Mouse (Mus musculus) ES-Bruce4 (cell line): ENCODE measurements around the gene Fam205c. TPM values are rescaled to one million over a fixed set of nuclear protein-coding genes. Genes with fewer than 3 reads are reported as not detected.

Experiments
- H3K27ac ChIP-seq: 2 replicates; pipeline ENCODE4 v1.5.1; 2012; ENCODE audit warnings: low read length, inconsistent platforms; ENCODE audit not compliant: insufficient read depth
- H3K27me3 ChIP-seq: 2 replicates; pipeline ENCODE4 v1.6.1; 2012; ENCODE audit warnings: mild to moderate bottlenecking, low read length, inconsistent platforms; ENCODE audit not compliant: control insufficient read depth, poor library complexity, insufficient read depth, severe bottlenecking
- H3K36me3 ChIP-seq: 2 replicates; pipeline ENCODE4 v1.6.1; 2012; ENCODE audit warnings: inconsistent platforms, mild to moderate bottlenecking, low read length, moderate library complexity; ENCODE audit not compliant: control insufficient read depth, poor library complexity, insufficient read depth, severe bottlenecking
- H3K4me1 ChIP-seq: one replicate; pipeline ENCODE4 v1.8.1; 2011; ENCODE audit warnings: low read length; ENCODE audit not compliant: control insufficient read depth, insufficient read depth
- H3K4me3 ChIP-seq: 2 replicates; pipeline ENCODE4 v1.5.1; 2011; ENCODE audit warnings: low read depth, mild to moderate bottlenecking, low read length
- H3K9ac ChIP-seq: 2 replicates; pipeline ENCODE4 v1.6.1; 2012; ENCODE audit warnings: low read depth, mild to moderate bottlenecking, inconsistent platforms; ENCODE audit not compliant: poor library complexity, severe bottlenecking
- H3K9me3 ChIP-seq: replicated peaks from 2 replicates; pipeline ENCODE4 v1.6.1; 2012; ENCODE audit warnings: mild to moderate bottlenecking, low read length, inconsistent platforms; ENCODE audit not compliant: control insufficient read depth, poor library complexity, insufficient read depth, severe bottlenecking
- CTCF ChIP-seq: IDR thresholded peaks from one replicate; pipeline ENCODE4 v1.8.1; 2011; ENCODE audit warnings: low read depth, low read length
- EP300 ChIP-seq: IDR thresholded peaks from 2 replicates; pipeline ENCODE4 v1.6.1; 2011; ENCODE audit warnings: low read depth, low read length; ENCODE audit not compliant: insufficient read depth
- POLR2A ChIP-seq: IDR thresholded peaks from one replicate; pipeline ENCODE4 v1.8.1; 2011; ENCODE audit warnings: low read length; ENCODE audit not compliant: insufficient read depth
- polyA plus RNA-seq: library from polyadenylated mRNA; stranded (reverse); fragments of >200 nt; gene quantifications from 2 replicates; pipeline ENCODE4 v1.2.4, GENCODE M21; 2011; ENCODE audit warnings: low read depth; ENCODE audit not compliant: missing spikeins, insufficient read depth, insufficient read length

Fam205c gene
- polyA plus RNA-seq, 1 experiment = not detected

GRCm38 (mm10) chr4:42891176-42891575 is 17.1 kb upstream of the Fam205c start:
- Histone ChIP-seq H3K4me1 (peaks cover 1% of the 10 kb centered on the region), H3K27ac (no peak overlapping the region), H3K9ac (no peak overlapping the region), H3K9me3 (no peaks in the 10 kb centered on the region), H3K4me3 (no peak overlapping the region), H3K27me3 (peaks cover 2% of the 10 kb centered on the region; the same call in 1 of the 2 replicates), H3K36me3 (no peaks in the 10 kb centered on the region)
- no peak for TF ChIP-seq EP300

DNA sequence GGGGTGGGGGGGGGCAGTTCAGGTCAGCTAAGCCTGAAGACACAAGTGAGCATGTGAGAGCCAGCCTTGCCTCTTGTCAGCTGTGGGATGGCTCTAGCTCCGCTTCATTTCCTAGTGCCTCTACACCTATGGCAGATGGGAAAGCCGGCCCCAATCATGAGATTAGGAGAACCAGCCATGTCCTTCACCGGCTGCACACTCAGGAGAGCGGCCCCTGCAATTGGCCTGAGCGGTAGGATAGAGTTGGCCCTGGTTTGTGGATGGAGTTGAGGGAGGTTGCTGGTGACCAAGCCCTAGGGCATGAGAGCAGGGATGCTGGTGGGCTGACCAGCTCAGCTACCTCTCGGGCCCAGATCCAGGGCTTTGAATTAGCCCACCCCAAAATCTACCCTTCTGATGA is 14.8 kb upstream of the Fam205c start:
- Histone ChIP-seq H3K4me3 (no peak overlapping the region), H3K27ac (no peak overlapping the region), H3K4me1 (peaks cover 1% of the 10 kb centered on the region), H3K27me3 (peaks cover 2% of the 10 kb centered on the region; the same call in 1 of the 2 replicates), H3K9ac (no peak overlapping the region), H3K36me3 (no peaks in the 10 kb centered on the region), H3K9me3 (0 out of 2 replicates have a peak, but pooled peaks cover 2% of the 10 kb centered on the region)
- TF ChIP-seq CTCF = no peak
- no peak for TF ChIP-seq POLR2A
- no peak for TF ChIP-seq EP300

DNA sequence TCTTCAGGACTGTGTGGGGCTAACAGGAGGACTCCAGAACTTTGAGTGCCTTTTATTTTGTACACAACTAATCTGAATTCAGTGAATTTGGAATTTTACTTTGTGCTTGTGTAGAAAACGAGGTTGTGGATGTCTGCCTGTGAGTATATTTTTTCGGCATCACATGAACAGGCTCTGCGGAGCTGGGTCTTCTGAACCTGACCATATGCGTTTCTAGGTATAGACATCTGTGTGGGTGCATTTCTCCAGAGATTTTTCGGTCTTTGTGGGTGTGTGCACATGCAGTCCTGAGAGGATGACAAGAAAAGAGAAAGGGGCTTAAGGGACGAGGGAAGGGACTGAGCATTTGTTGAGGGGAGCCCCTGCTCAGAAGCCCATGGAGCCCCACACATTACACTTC is 12.9 kb upstream of the Fam205c start:
- Histone ChIP-seq H3K4me3 (no peak overlapping the region), H3K27me3 (no peaks in the 10 kb centered on the region), H3K27ac (no peak overlapping the region), H3K4me1 (no peaks in the 10 kb centered on the region), H3K36me3 (no peaks in the 10 kb centered on the region), H3K9me3 (0 out of 2 replicates have a peak, but pooled peaks cover 2% of the 10 kb centered on the region), H3K9ac (no peak overlapping the region)
- TF ChIP-seq POLR2A (no peak), CTCF (no peak), EP300 (no peak)

GRCm38 (mm10) chr4:42880677-42880948 is 6.6 kb upstream of the Fam205c start:
- TF ChIP-seq EP300 = no peak
- no peak for TF ChIP-seq CTCF
- no peak for TF ChIP-seq POLR2A
- H3K27me3 ChIP-seq = no peaks in the 10 kb centered on the region

DNA sequence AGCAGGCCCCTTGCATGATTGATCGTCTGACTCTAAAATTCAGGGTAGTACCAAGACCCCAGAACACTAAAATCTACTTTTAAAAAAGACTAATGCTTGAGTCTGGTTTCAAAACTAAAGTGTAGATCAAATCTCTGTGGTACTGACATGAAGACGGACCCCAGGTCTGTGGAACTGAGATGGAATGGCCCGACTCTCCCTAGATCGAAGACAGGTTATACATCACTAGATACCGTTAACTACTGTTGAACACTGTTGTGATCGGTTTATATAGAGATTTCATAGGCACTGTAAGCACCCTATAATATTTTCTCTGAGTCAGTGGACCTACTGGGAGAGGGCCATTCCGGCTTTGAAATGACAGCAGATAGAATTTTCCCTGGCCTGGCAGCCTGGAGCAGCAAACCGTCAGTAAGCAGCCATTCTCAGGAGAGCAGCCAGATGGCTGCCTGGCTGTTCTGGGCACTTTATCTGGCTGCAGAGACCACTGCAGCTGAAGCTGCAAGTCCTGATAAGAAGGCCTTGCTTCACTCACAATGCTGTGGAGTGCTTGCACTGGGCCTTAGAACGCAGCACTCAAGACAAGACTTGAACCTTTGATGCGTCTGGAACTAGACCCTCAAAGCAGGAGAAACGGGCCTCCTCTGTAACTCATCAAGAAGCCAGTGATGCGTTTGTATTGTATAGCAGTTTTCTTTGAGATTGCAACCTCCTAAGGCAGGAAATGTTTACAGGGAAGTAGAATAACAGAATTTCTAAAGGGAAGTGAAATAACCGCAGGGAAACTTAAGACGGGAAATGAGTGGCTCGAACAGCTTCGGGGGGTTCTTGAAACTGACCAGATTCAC is 6.0 kb upstream of the Fam205c start:
- no peak overlapping the region for H3K9ac ChIP-seq
- TF ChIP-seq EP300 (no peak), POLR2A (no peak), CTCF (no peak)
- no peaks in the 10 kb centered on the region for H3K36me3 ChIP-seq
- no peak overlapping the region for H3K4me3 ChIP-seq
- H3K27me3 ChIP-seq = no peaks in the 10 kb centered on the region
- no peaks in the 10 kb centered on the region for H3K9me3 ChIP-seq
- H3K4me1 ChIP-seq = no peaks in the 10 kb centered on the region
- no peak overlapping the region for H3K27ac ChIP-seq

More at GRCm38 (mm10) chr4:42880677-42880948, 6.6 kb upstream of the Fam205c start:
- no peaks in the 10 kb centered on the region for H3K9me3 ChIP-seq
- H3K36me3 ChIP-seq = no peaks in the 10 kb centered on the region
- no peak overlapping the region for H3K27ac ChIP-seq
- no peaks in the 10 kb centered on the region for H3K4me1 ChIP-seq
- no peak overlapping the region for H3K9ac ChIP-seq
- no peak overlapping the region for H3K4me3 ChIP-seq

- TF ChIP-seq CTCF = no peak
- no peak for TF ChIP-seq POLR2A
- no peak for TF ChIP-seq EP300
- Histone ChIP-seq H3K9ac (no peak overlapping the region), H3K27ac (no peak overlapping the region), H3K36me3 (no peaks in the 10 kb centered on the region), H3K27me3 (no peaks in the 10 kb centered on the region), H3K4me1 (no peaks in the 10 kb centered on the region), H3K4me3 (no peak overlapping the region), H3K9me3 (no peaks in the 10 kb centered on the region)
Measured at GRCm38 (mm10) chr4:42877657-42878056, 3.6 kb upstream of the Fam205c start.
